18 mouse cellular contexts compared by ENCODE assay signal in the genomic region with DNA sequence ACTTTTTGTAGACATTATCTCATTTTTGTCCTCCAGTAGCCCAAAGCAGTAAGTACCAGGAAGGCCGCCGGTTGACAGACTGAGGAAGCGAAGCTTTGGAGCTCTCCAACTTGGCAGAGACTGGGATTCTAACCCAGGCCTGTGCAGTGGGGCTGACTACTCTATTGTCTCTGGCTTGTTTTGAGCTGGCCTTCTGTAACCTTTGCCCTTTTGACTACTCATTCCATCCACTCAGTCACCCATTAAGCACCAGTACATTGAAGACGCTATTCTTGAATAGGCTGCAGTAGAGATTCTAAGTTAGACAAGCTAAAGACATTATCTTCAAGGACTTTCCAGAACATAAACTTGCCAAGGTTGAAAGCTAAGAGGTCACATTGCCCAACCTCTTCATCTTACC. TPM values are rescaled to one million over a fixed set of nuclear protein-coding genes. Genes with fewer than 3 reads are reported as not detected.
"Had no signal": no experiment of that assay in that cellular context is flagged by ENCODE, and none has a peak within 500 bp of the region (broad histone marks: within the 10 kb centered on the region; RNA-seq: fewer than 3 reads in every experiment).

No protein-coding gene starts in this region.

- H3K4me1 ChIP-seq: liver, embryonic 13.5 days; lung, embryonic 15.5 days; midbrain, embryonic 12.5 days; neural tube, embryonic 13.5 days had no signal

- H3K36me3 ChIP-seq: limb, embryonic 12.5 days; liver, embryonic 13.5 days; lung, embryonic 15.5 days; midbrain, embryonic 12.5 days; neural tube, embryonic 13.5 days had no signal

- H3K27me3 ChIP-seq: liver, embryonic 13.5 days; neural tube, embryonic 13.5 days had no signal

- H3K4me2 ChIP-seq: limb, embryonic 12.5 days; liver, embryonic 13.5 days; lung, embryonic 15.5 days; midbrain, embryonic 12.5 days; neural tube, embryonic 13.5 days had no signal

- DNase-seq: liver; liver, embryonic 13.5 days; liver, postnatal 0 days; lung, postnatal 14 days; retina, postnatal 1 day; right cerebral cortex, postnatal 4 days; spleen, adult 18-20 months; thymus, adult 18-20 months; thymus, postnatal 14 days had no signal

- ATAC-seq: intestine, postnatal 0 days; liver, postnatal 0 days; midbrain, embryonic 16.5 days had no signal

- H3K9ac ChIP-seq: limb, embryonic 12.5 days; liver, embryonic 13.5 days; liver, postnatal 0 days; lung, embryonic 15.5 days; midbrain, embryonic 12.5 days; neural tube, embryonic 13.5 days had no signal

- H3K4me3 ChIP-seq: layer of hippocampus, adult 2 months; limb, embryonic 12.5 days; liver, embryonic 13.5 days; lung, embryonic 15.5 days; megakaryocyte, embryonic 14.5 days; midbrain, embryonic 12.5 days; neural tube, embryonic 13.5 days had no signal

- H3K27ac ChIP-seq: layer of hippocampus, adult 2 months; limb, embryonic 12.5 days; liver, embryonic 13.5 days; lung, embryonic 15.5 days; macrophage; midbrain, embryonic 12.5 days; neural tube, embryonic 13.5 days had no signal

- H3K9me3 ChIP-seq: limb, embryonic 12.5 days; liver, embryonic 13.5 days; lung, embryonic 15.5 days; megakaryocyte, embryonic 14.5 days; midbrain, embryonic 12.5 days; neural tube, embryonic 13.5 days had no signal

RNA-seq across cellular contexts. Expression of gene Fgf16, which starts 49.3 kb away (rescaled TPM):
- polyA plus RNA-seq: liver, embryonic 13.5 days; liver, postnatal 0 days; macrophage; midbrain, embryonic 12.5 days; midbrain, embryonic 16.5 days; neural tube, embryonic 13.5 days had no signal
